Mouse (Mus musculus) thymus, postnatal 25 days (tissue): Measurements from ENCODE around the gene Esd.
A peak's percentile ranks its signal among the peaks of the same experiment; 100 is the strongest.

Source experiments
- DNase-seq: peaks from one replicate; pipeline ENCODE4 v3.0.0; 2022

Esd gene

DNA sequence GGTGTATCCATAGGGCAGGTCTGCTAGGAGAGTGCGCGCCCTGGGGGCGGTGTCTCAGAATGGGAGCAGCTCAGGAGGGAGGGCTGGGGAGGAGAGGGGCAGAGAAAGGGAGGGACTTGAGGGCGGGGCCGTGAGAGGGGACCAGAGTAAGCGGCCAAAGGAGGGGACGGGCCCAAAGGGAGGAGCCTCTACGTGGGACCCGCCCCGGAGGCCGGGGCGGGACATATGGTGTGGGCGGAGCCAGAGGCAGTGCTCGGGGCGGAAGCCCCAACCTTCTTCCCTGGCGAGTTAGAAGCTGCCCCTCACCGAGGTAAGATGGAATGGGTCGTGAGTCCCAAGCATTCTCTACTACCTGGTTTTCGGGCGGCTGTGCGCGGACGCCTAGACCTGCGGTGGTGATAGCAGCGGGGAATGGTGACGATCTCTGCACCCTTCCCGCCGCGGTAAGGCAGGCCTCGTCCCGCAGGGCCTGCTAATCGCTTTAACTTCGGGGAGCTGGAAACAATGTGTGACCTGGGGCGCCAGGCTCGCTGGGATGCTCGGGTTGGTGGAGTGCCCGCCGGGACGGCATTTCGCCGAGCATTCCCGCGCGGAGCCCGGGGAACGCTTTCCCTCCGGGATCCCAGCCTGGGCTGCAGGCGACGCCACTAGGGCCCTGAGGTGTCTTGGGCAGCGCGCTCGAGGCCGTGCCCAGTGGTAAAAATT lies at the start of gene Esd:
Esd (plus strand) TSS at position 219 of the 705 bp plus-strand sequence.
- peak; percentile 97 for DNase-seq

DNA sequence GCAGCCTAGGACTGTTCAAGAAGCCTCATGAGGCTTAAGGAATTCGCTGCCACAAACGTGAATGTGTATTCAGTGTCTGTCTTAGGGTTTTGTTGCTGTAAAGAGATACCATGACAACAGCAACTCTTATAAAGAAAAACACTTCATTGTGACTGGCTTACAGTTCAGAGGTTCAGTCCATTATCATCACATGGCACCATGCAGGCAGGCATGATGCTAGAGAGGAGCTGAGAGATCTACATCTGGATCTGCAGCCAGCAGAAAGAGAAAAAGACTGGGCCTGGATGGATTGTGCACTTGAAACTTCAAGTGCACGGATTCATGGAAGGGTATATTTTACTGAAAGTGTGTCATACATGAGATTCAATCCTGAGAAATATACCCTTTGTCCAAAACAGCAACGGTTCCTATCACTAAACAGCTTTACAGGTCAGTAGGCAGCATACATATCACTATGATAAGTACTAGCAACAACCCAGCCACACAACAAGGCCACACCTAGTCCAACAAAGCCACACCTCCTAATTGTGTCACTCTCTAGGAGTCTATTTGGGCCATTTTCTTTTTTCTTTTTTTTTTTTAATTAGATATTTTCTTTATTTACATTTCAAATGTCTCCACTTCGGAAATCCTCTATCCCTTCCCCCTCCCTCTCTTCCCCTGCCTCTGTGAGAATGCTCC lies 47.7 kb upstream of the Esd start:
- no peak for DNase-seq

DNA sequence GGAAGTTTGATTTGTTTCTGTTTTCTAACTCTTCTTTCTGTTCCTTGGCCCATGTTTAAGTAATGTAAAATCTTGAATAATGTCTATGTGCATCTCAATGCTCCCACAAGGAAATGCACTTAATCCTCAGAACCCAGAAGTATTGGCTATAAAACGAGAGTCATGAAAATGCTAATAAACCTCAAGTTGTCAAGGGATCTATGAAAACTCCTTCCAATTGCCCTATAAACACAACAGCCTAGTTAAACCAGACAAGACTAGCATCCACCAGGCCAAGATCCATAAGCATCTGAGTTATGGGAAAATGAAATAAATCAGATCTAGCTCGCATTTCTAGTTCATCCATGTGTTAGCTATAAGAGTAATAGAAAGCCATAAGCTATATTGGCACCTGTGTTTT lies 40.1 kb upstream of the Esd start:
- DNase-seq, result no peak

DNA sequence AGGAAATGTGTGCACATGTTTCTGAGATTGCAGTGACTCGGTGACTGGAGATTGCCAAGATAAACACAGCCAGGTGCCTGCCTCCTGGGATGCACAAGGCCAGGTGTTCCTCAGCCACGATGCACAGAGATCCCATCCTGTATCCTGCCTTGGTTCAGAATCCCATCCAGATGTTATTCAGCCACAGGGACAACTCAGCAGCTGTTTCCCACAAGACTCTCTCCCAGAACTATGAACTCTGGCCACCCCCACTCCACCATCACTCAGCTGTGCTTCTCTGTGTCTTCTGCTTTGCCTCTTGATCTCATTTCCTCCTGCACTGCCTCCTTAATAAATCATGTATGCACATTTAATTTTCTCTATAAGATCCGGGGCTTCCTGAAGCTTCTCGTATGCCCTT lies 35.3 kb upstream of the Esd start:
- no peak for DNase-seq

DNA sequence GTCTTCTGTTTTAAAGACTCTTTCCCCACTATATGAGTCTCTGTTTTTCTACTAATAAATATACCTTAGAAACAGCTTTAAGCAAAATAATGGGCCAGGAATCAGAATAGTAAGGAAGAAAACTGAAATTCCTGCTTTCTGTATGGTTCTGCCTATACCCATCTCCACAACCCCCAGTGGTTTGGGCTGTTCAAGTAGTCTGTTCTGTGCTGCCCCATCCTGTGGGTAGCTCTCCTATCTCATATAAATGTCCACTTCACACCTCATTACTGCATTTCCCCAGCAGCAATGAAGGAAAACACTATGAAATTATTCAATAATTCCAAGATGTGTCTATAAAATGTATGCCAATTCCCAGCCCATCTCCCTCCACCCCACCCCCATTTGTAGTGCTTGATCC lies 34.7 kb upstream of the Esd start:
- DNase-seq, result no peak

DNA sequence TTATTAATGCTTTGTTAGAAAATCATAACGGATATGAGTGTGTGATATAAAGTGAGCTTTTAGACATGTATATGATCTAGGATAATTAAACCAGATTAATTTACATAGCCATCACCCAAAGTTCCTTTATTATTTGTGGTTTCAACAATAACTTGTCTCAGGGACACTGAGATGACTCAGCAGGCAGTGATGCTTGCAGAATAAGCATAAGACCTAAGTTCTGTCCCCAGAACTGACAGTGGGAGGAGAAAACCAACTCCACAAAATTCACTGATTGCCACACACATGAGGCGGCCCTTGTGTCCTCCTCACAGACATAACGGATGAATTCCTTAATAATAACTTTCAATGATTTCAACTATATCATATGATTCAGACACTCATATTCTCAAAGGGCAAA lies 32.9 kb upstream of the Esd start:
- DNase-seq, result no peak

DNA sequence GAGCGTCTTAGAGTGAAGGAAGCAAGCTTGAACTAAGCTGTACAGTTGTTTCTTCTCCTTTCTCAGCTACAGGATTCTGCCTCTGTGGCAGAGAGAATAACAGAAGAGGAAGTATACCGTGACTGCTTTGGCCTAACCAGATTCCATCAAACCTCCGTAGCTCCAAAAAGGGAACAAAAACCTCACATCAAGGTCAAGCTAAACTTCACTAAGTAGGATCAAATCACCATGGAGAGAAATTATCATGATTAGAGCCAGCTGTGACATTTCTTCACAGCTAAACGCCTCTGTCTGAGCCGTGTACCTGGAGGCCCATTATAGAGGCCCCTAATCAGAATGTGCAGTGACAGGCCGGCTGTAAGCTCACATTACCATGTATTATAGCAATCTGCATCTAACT lies 28.2 kb upstream of the Esd start:
- no peak for DNase-seq

DNA sequence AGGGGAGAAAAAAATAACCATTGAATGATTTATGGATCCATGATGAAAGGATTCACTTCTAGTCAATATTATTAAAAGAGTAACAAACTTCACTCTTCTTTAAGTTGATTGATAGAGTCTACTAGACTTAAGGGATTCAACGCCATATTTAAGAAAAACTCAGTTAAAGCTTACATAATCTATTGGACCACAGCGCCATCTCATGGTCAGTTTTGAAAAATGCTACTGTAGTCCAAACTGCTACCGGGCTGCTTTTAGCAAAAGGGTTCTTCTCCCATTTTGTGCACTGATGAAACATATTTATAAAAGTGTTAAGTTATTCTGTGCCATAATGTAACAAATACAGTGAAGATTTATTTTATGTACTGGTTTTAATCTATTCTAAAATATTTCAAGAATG lies 23.0 kb upstream of the Esd start:
- peak; percentile 6 for DNase-seq

DNA sequence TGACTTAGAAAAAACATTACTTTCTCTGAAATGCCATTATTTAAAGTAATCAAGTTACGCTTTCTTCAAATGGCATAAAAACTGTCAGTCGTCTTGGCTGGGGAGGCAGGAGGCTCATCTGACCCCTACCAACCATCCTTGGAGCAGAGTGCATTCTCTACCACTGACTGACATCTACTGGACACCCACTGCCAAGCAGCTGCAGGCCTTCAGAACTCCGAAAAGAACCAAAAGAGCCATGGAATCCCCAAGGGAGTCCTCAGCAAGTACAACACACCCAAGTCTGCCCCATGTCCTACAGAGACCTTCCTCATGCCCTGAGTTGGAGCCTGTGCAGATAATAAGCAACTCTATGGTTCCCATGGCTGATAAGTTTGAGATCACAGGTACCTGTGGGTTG lies 8.6 kb upstream of the Esd start:
- no peak for DNase-seq

DNA sequence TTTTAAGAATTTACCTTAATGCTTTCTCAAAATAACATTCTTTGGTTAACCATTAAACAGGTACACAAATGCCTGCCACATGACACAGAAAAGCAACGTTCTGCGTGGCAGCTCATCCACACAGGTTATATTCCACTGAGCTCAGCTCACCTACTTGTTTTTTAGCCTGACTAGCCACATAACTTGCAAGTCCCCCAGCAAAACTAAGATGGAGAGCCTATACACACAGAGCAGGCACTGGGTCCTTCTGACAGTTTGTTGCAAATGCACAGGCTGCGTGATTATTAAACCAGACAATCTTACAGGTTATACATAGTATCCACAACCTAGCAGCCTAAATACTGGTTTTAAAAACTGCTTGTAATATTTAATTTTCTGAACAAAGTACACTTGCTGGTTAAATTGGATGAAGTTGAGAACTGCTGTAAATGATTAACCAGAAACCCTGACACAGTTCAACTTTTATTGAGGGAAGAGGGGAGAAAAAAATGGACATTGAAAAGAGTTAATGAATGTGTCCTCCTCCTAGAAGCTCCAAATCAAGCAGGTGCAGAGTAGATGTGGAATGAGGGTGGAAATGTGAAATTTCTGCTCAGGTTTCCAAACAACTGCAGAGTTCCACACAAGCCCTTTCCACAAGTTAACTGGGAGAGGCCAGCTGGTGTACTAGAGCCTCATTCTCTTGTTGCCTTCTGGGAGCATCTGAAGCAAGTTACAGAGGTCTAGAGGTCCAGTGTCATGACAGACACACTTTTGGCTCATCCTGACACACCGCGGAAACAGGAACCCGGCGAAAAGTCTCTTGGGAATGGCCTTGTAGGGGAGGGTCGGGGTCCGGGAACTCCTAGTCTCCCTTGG lies 647 bp upstream of the Esd start:
- DNase-seq, result no peak

DNA sequence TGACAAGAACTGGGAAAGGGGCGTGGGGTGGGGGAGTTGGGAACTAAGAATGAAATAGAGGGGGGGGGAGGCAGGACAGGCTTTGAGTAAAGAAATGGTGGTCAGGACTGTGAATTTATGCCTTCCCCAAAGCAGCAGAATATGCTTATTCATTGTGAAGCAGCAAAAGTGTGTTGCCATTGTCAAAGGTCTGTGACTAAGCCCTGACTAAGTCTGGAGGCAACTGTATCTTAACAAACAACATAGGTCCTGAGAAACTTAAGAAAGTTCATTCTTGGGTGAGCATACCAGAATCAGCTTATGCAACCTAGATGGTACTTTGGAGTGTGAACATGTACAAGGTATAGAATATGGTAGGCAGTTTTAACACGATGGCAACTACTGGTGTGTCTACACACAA lies 1.3 kb downstream of the Esd start:
- DNase-seq, result no peak

DNA sequence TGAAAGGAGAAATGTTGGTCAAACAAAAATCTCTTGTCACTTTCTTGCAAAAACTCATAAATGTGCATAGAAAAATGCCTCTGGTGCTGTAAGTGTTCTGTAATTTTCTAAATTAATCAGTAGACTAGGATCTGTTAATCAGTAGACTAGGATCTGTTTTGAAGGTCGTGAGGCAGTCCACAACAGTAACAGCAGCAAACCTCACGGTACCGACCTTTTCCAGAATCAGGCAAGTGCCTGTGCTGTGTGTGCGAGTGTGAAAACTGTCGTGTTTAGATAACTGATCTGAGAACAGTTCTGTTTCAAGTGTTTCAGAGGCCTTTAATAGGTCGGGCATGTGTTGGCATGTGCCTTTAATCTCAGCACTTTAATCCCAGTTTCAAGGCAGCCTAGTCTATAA lies 3.4 kb downstream of the Esd start:
- no peak for DNase-seq

DNA sequence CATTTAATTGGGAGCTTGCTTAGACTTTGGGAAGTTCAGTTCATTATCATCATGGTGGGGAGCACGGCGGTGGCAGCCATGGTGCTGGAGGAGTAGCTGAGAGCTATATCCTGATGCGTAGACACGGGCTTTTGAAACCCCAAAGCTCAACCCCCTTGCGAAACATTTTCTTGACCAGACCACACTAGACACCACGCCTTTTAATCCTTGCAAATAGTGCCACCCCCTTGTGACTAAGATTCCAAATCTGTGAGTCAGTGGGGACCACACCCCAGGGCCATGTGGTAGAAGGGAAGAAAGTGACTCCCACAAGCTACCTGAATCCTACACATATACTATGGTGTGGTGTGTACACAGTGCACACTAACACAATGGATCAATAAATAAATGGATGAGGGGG lies 4.8 kb downstream of the Esd start:
- no peak for DNase-seq

DNA sequence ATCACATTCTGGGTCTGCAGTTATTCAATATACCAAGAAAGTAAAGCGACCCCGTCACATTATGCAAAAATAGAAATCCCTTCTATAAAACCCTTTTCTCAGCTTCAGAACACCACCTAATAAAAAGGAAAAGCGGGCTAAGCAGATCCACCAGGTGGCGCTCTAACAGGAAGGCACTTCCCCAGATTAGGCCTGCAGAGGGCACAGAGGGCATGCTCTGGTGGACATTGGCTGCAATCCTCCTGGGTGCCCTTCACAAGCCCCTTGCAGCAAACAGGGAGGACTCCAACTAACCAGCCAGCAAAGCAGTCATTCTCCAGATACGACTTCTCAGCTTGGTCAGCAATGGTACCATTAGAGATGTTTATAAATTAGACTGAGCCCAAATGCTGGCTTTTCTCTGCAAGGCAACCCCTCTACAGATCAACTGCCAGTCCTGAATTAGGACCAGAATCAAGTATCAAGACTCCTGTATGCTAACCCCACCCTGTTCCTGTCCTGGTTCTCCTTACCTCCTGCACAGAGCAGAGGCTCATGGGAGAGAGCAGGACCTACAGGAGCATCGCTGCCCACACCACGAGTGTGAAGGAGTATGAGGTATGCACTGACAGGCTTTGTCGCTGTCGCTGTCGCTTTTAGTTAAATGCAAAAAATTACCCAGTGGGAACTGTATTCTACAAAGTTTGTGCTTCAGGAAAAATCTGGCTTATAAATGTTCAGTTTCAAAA lies 32.3 kb downstream of the Esd start:
- peak; percentile 79 for DNase-seq

DNA sequence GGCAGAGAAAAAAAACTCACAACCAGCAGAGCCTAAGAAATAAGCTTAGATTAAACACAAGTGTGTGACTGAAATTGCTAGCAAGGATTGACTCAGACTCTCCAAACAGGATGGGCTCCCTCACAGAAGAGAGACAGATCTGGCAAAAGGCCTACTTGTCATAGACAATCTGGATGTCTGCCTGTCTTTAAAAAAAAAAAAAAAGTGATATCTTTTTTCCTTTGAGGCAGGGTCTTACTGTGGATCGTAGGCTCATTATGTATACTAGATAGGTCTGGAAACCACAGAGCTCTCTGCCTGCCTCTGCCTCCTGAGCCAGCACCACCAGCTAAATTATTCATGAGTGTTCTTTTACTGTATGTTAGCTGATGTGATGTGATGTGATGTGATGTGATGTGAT lies 35.8 kb downstream of the Esd start:
- DNase-seq, result no peak

DNA sequence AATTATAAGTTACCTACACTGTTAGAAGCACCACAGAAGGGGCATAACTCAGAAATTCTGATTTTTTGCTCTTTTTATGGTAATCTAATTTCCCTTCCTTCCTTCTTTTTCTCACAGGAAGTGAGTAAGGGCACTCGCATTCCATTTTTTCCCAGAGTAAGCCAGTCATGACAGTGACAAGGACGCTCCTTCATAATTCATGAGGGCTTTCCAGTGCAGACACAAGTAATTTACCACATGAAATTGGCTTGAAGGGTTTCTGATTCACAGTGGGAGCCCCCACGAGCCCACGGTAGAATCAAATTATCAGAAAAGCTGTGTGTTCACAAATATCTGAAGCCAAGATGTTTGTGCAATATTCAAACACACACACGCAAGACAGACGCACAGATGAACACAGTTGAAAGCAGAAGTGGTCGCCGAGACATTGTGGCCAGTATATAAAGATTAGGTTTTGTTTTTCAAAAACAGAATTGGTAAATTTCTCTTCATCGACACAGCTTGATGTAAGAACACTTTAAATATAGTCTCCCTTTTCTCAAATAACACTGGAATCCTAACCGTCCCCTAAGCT lies 42.0 kb downstream of the Esd start:
- no peak for DNase-seq

DNA sequence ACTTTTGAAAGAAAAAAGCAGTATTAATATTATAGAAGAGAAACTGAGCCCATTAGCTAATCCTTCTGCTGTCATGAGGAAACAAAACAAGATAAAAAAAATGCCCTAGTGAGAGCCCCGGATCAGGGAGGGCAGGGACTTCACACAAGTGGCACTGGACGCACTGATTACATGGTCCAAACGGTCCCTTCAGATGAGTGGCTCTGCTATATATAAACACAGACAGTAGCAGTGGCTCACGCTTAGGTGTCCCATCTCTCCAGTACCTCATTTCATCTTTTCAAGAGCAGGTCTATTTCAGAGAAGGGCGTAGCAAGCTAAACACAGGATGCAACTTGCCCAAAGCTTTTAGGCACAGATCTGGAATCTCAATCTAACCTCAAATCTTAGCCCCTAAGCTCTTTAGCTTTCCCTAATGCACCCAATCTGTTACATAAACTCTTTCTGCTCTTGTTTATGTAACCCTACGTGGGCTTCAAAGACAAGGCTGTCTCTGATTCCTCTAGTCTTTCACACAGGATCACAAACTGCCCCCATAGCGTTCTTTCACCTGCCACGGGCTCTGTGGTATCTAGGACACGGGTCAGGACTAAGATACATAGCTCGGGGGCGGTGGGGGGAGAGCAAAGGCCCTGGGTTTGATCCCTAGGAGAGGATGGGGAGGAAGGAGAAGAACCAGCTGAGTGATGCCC lies 52.3 kb downstream of the Esd start:
- no peak for DNase-seq

DNA sequence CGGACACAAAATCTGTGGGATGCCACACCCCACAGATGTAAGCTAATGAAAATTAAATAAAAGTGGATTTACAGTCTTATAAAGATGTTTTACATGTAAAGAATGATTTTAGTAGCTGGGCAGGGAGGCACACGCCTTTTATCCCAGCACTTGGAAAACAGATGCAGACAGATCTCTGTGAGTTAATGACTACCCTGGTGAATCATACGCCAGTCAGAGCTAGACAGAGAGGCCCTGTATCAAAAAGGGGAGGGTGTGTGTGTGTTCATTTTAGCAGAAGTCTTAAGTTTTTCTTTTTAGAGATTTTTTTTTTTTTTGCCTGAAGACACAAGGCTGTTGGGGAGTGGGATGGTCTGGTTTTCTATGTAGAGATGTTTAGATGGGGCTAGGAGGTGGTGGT lies 55.6 kb downstream of the Esd start:
- no peak for DNase-seq

DNA sequence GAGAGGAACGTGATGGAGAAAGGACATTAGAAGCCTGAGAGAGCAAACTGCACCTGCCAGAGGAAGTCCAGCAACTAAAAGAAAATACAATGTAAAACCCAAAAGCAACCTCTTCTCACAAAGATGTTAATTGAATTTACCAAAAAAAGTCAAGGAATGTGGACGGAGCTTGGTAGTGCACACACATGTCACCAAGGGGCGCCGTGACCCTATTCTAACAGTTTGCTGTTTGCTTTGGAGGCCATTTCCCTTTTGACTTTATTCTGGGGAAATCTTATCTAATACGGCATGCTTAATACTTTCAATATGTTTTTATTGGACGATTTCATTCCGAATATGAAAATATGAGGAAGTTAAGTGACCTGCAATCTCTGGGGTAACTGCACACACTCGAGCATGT lies 56.7 kb downstream of the Esd start:
- DNase-seq, result no peak

DNA sequence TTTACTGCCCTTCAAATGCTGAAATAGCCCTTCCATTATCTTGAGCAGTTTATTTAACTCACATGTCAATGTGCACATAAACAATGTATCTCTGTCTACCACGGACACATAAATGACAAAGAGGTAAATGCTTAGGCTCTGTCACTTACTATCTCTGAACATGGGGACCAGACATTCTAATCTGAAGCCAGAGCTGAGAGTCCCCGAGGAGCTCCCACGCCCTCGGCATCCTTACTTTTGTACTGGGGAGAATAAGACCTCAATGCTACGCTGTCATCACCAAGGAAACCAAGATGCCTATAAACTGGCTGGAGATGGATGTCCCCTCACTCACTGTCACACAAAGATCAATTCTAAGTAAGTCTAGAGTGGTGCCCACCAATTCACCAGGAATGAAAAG lies 58.4 kb downstream of the Esd start:
- DNase-seq, result no peak

DNA sequence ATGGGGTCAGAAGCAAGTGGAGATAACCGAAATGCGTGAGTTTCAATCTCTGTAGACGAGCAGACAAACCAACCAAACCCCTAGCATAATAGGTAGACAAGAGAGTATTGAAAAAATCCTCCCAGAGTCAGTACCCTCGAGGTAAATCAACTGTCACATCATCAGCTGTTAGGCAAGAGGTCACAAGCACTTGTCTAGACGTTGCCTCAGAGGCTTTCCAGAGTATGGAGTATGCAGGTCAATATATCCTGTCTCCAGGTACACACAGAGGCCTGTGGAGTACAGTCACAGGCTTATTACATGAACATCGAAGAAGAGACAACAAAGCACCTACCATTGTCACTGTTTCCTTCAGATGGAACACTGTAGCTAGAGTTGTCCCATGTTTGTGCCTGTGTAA lies 60.7 kb downstream of the Esd start:
- DNase-seq, result no peak

DNA sequence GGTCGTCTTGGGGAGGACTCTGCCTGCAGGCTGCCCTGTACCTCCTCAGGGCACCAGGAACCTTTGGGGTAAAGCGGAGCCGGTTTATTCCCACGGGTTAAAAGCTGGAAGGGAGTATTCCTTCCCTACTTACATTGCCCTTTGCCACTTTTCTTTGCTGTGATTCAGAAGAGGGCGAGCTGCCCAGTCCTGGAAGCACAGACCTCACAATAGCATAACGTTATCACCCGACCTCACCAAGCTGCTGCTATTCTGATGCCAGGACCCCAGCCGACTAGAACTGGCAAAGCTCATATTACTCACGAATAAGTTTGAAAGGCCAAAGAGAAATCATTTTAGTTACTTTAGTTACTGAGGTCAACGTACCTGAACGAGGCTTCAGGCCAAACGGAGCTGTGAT lies 62.8 kb downstream of the Esd start:
- DNase-seq, result no peak
